Mouse (Mus musculus) adrenal gland, postnatal 14 days (tissue): ENCODE measurements around the gene Dlx5. TPM values are rescaled to one million over a fixed set of nuclear protein-coding genes. Genes with fewer than 3 reads are reported as not detected.

ENCODE experiments used
- DNase-seq: peaks from one replicate; pipeline ENCODE4 v3.0.0; 2021; ENCODE audit warnings: mixed read lengths
- total RNA-seq: library from RNA; stranded (reverse); gene quantifications from 2 replicates; pipeline ENCODE4 v1.2.3, GENCODE M21; 2021

Gene Dlx5
- total RNA-seq, 1 experiment from 2014 or later: 0.96 TPM

GRCm38 (mm10) chr6:6859950-6860410 is 21.9 kb downstream of the Dlx5 start:
- no peak for DNase-seq

GRCm38 (mm10) chr6:6859111-6859949 is 22.6 kb downstream of the Dlx5 start:
- DNase-seq: no peak

- no peak for DNase-seq
Observed at GRCm38 (mm10) chr6:6858571-6858970, 23.3 kb downstream of the Dlx5 start.

- no peak for DNase-seq
Observed at GRCm38 (mm10) chr6:6857766-6858165, 24.1 kb downstream of the Dlx5 start.

- no peak for DNase-seq
Observed at GRCm38 (mm10) chr6:6856881-6857280, 25.0 kb downstream of the Dlx5 start.

GRCm38 (mm10) chr6:6856316-6856715 is 25.6 kb downstream of the Dlx5 start:
- no peak for DNase-seq

GRCm38 (mm10) chr6:6855746-6856185 is 26.1 kb downstream of the Dlx5 start:
- DNase-seq: no peak

- DNase-seq: no peak
Observed at GRCm38 (mm10) chr6:6854902-6855745, 26.8 kb downstream of the Dlx5 start.

GRCm38 (mm10) chr6:6854176-6854575 is 27.7 kb downstream of the Dlx5 start:
- no peak for DNase-seq

GRCm38 (mm10) chr6:6852944-6853343 is 28.9 kb downstream of the Dlx5 start:
- DNase-seq: no peak

- no peak for DNase-seq
Observed at GRCm38 (mm10) chr6:6851166-6851565, 30.7 kb downstream of the Dlx5 start.

GRCm38 (mm10) chr6:6850324-6851060 is 31.4 kb downstream of the Dlx5 start:
- DNase-seq: no peak

GRCm38 (mm10) chr6:6849744-6850143 is 32.1 kb downstream of the Dlx5 start:
- DNase-seq: no peak

- no peak for DNase-seq
Observed at GRCm38 (mm10) chr6:6848541-6848940, 33.3 kb downstream of the Dlx5 start.

GRCm38 (mm10) chr6:6833301-6833700 is 48.6 kb downstream of the Dlx5 start:
- DNase-seq: no peak

- no peak for DNase-seq
Observed at GRCm38 (mm10) chr6:6830446-6830845, 51.4 kb downstream of the Dlx5 start.

Other genes with a start within 250 kb of the Dlx5 start
- not detected in 2 replicates for gene Dlx6, start 18.8 kb downstream of the Dlx5 start, total RNA-seq
- gene Sdhaf3, start 73.9 kb upstream of the Dlx5 start, total RNA-seq: 5.8 and 5.9 TPM in 2 replicates